Mouse (Mus musculus): ENCODE measurements at regions not wholly inside any gene's neighbourhood (a gene's known extent, or its start where the extent isn't known, plus 50 kb on each side); places are given as distances from the start of the nearest gene placed in this dataset.

- DNase-seq (ENCODE audit: extremely low read depth, low read depth, low spot score) = no peak
- Histone ChIP-seq H3K79me2 (ENCODE audit: control insufficient read depth, insufficient read depth, low read length) (no peaks in the 10 kb centered on the region), H3K27me3 (ENCODE audit: control insufficient read depth, insufficient read depth, low read length) (no peaks in the 10 kb centered on the region; the same call in 1 of the 2 replicates), H3K4me3 (ENCODE audit: insufficient read depth, low read depth, low read length) (no peak overlapping the region), H3K27ac (replicated peaks; ENCODE audit: insufficient read depth, low read depth, low read length) (no peak overlapping the region), H3K4me1 (ENCODE audit: control insufficient read depth, insufficient read depth, low read length) (no peaks in the 10 kb centered on the region), H3K36me3 (ENCODE audit: control insufficient read depth, insufficient read depth, low read length) (no peaks in the 10 kb centered on the region), H3K9ac (ENCODE audit: low read depth, low read length) (no peak overlapping the region)
- WGBS = 88% methylated on average over 3 of the region's 3 CpGs
- TF ChIP-seq POLR2A (IDR thresholded peaks at IDR 0.05; ENCODE audit: extremely low read depth, insufficient read depth, low read length) (no peak), CTCF (IDR thresholded peaks at IDR 0.05; ENCODE audit: low read depth, low read length) (no peak)
Measured at GRCm38 (mm10) chr1:89296691-89297090, 157.9 kb upstream of the Agap1 start.

DNA sequence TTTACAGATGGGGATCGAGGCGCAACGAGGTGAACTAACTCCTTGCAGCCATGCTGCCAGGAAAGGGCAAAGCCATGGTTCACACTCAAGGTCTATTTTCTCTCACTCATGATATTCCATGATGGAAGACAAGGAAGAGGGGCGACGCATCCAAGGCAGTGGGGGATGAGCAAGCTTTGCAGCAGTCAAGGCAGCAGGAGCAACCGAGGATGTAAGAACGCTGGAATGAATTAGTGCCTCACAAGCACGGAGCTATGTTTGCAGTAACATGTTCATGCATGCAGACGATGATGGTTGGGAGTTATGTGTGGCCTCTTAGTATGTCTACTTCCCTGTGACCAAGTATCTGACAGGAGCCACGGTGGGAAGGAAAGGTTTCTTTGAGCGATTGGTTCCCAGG, 156.8 kb upstream of the Agap1 start:
- Histone ChIP-seq H3K27ac (replicated peaks; ENCODE audit: insufficient read depth, low read depth, low read length) (no peak overlapping the region), H3K9ac (ENCODE audit: low read depth, low read length) (no peak overlapping the region), H3K36me3 (ENCODE audit: control insufficient read depth, insufficient read depth, low read length) (no peaks in the 10 kb centered on the region), H3K79me2 (ENCODE audit: control insufficient read depth, insufficient read depth, low read length) (no peaks in the 10 kb centered on the region), H3K27me3 (ENCODE audit: control insufficient read depth, insufficient read depth, low read length) (no peaks in the 10 kb centered on the region; the same call in 1 of the 2 replicates), H3K4me3 (ENCODE audit: insufficient read depth, low read depth, low read length) (no peak overlapping the region), H3K4me1 (ENCODE audit: control insufficient read depth, insufficient read depth, low read length) (no peaks in the 10 kb centered on the region)
- 93% methylated on average over 11 of the region's 11 CpGs for WGBS
- no peak for DNase-seq (ENCODE audit: extremely low read depth, low read depth, low spot score)
- TF ChIP-seq POLR2A (IDR thresholded peaks at IDR 0.05; ENCODE audit: extremely low read depth, insufficient read depth, low read length) (no peak), CTCF (IDR thresholded peaks at IDR 0.05; ENCODE audit: low read depth, low read length) (no peak)

DNA sequence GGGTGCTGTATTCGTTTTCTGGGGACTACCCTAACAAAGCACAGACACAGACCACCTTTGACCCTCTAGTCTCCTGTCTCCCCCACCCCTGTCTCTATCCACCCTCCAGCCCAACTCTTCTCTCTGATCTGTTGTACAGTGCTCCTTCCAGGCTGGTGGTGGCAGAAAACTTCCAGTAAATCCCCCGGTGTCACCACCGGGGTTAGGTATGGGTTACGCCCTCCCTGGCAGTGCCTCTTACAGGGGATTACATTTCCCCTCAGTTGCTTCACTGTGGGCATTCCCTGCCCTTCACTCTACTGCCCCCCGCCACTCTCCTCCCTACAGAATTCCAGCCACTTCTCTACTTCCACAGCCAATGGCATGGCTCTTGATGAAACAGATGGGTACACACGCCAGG, 153.5 kb upstream of the Agap1 start:
- Histone ChIP-seq H3K9ac (ENCODE audit: low read depth, low read length) (no peak overlapping the region), H3K4me1 (ENCODE audit: control insufficient read depth, insufficient read depth, low read length) (no peaks in the 10 kb centered on the region), H3K79me2 (ENCODE audit: control insufficient read depth, insufficient read depth, low read length) (no peaks in the 10 kb centered on the region), H3K36me3 (ENCODE audit: control insufficient read depth, insufficient read depth, low read length) (no peaks in the 10 kb centered on the region), H3K4me3 (ENCODE audit: insufficient read depth, low read depth, low read length) (no peak overlapping the region), H3K27me3 (ENCODE audit: control insufficient read depth, insufficient read depth, low read length) (no peaks in the 10 kb centered on the region; the same call in 1 of the 2 replicates), H3K27ac (replicated peaks; ENCODE audit: insufficient read depth, low read depth, low read length) (no peak overlapping the region)
- 95% methylated on average over 6 of the region's 6 CpGs for WGBS
- no peak for TF ChIP-seq CTCF (IDR thresholded peaks at IDR 0.05; ENCODE audit: low read depth, low read length)
- DNase-seq (ENCODE audit: extremely low read depth, low read depth, low spot score) = no peak

DNA sequence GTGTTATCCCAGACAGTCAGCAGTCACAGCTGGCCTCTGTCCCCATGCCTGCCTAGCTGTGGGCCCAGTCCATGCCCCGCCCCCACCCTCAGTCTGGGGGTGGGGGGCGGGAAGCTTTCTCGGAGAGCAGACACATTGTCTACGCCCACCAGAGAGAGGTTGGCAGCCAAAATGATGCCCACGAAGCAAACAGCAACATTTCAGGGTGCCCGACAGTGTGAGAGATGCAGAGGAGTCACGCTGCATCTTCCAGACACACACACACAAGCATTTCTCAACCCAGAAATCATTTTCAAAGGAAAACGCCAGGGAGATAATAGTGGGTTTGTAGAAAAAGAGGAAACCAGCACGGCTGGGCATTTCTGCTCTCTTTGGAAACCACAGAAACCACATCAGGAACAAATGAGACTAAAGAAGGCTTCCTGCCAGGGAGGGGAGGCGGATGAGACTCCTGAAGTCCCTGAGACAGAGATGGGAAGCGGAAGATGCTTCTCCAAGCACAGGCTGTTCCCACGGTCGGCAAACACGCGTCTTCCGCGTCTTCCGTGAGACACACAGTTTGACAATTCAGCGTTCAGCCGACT, 152.1 kb upstream of the Agap1 start:
- no peaks in the 10 kb centered on the region; the same call in 1 of the 2 replicates for H3K27me3 ChIP-seq (ENCODE audit: control insufficient read depth, insufficient read depth, low read length)
- no peaks in the 10 kb centered on the region for H3K4me1 ChIP-seq (ENCODE audit: control insufficient read depth, insufficient read depth, low read length)
- no peak overlapping the region for H3K9ac ChIP-seq (ENCODE audit: low read depth, low read length)
- H3K27ac ChIP-seq (replicated peaks; ENCODE audit: insufficient read depth, low read depth, low read length) = no peak overlapping the region
- 60% methylated on average over 20 of the region's 20 CpGs for WGBS
- DNase-seq (ENCODE audit: extremely low read depth, low read depth, low spot score) = no peak
- no peaks in the 10 kb centered on the region for H3K79me2 ChIP-seq (ENCODE audit: control insufficient read depth, insufficient read depth, low read length)
- H3K36me3 ChIP-seq (ENCODE audit: control insufficient read depth, insufficient read depth, low read length) = no peaks in the 10 kb centered on the region
- H3K4me3 ChIP-seq (ENCODE audit: insufficient read depth, low read depth, low read length) = no peak overlapping the region
- TF ChIP-seq POLR2A (IDR thresholded peaks at IDR 0.05; ENCODE audit: extremely low read depth, insufficient read depth, low read length) (no peak), CTCF (IDR thresholded peaks at IDR 0.05; ENCODE audit: low read depth, low read length) (no peak)

DNA sequence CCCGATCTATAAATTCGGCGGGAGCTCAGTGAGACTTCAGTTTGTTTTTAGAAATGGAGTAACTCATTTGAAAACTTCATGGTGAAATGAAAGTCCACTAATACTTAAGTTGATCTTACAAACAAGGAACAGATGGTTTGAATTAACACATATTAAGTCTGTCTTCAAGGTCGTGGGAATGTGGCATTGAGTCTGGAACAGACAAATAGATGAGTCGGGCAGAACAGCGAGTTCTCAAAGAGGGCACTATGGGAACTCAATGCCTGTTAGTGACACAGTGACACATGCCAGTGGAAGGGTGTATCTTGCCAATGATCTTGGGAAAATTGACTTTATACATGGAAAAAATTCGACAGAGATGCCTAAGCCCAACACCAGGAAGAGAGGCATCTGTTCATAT, 149.4 kb upstream of the Agap1 start:
- no peak overlapping the region for H3K27ac ChIP-seq (replicated peaks; ENCODE audit: insufficient read depth, low read depth, low read length)
- WGBS = 80% methylated on average over 7 of the region's 7 CpGs
- no peaks in the 10 kb centered on the region for H3K27me3 ChIP-seq (ENCODE audit: control insufficient read depth, insufficient read depth, low read length)
- H3K4me1 ChIP-seq (ENCODE audit: control insufficient read depth, insufficient read depth, low read length) = no peaks in the 10 kb centered on the region
- no peak overlapping the region for H3K9ac ChIP-seq (ENCODE audit: low read depth, low read length)
- TF ChIP-seq CTCF (IDR thresholded peaks at IDR 0.05; ENCODE audit: low read depth, low read length) (no peak), POLR2A (IDR thresholded peaks at IDR 0.05; ENCODE audit: extremely low read depth, insufficient read depth, low read length) (no peak)
- DNase-seq (ENCODE audit: extremely low read depth, low read depth, low spot score) = no peak
- no peaks in the 10 kb centered on the region for H3K36me3 ChIP-seq (ENCODE audit: control insufficient read depth, insufficient read depth, low read length)
- no peaks in the 10 kb centered on the region for H3K79me2 ChIP-seq (ENCODE audit: control insufficient read depth, insufficient read depth, low read length)
- no peak overlapping the region for H3K4me3 ChIP-seq (ENCODE audit: insufficient read depth, low read depth, low read length)

GRCm38 (mm10) chr1:89308788-89309187, 145.8 kb upstream of the Agap1 start:
- DNase-seq (ENCODE audit: extremely low read depth, low read depth, low spot score) = no peak
- WGBS = 62% methylated on average over 13 of the region's 13 CpGs
- H3K79me2 ChIP-seq (ENCODE audit: control insufficient read depth, insufficient read depth, low read length) = no peaks in the 10 kb centered on the region
- TF ChIP-seq CTCF (IDR thresholded peaks at IDR 0.05; ENCODE audit: low read depth, low read length) = no peak
- no peak for TF ChIP-seq POLR2A (IDR thresholded peaks at IDR 0.05; ENCODE audit: extremely low read depth, insufficient read depth, low read length)
- H3K27ac ChIP-seq (replicated peaks; ENCODE audit: insufficient read depth, low read depth, low read length) = no peak overlapping the region
- no peak overlapping the region for H3K9ac ChIP-seq (ENCODE audit: low read depth, low read length)
- no peak overlapping the region for H3K4me3 ChIP-seq (ENCODE audit: insufficient read depth, low read depth, low read length)
- H3K27me3 ChIP-seq (ENCODE audit: control insufficient read depth, insufficient read depth, low read length) = no peaks in the 10 kb centered on the region
- no peaks in the 10 kb centered on the region for H3K36me3 ChIP-seq (ENCODE audit: control insufficient read depth, insufficient read depth, low read length)
- H3K4me1 ChIP-seq (ENCODE audit: control insufficient read depth, insufficient read depth, low read length) = no peaks in the 10 kb centered on the region
